Mouse (Mus musculus): ENCODE measurements around the gene Wdr34.
"Not testable (repeated sequence)": the region's sequence is repeated elsewhere in the genome, so short reads cannot be mapped to it uniquely, and the experiment has no call there.

Gene Wdr34

DNA sequence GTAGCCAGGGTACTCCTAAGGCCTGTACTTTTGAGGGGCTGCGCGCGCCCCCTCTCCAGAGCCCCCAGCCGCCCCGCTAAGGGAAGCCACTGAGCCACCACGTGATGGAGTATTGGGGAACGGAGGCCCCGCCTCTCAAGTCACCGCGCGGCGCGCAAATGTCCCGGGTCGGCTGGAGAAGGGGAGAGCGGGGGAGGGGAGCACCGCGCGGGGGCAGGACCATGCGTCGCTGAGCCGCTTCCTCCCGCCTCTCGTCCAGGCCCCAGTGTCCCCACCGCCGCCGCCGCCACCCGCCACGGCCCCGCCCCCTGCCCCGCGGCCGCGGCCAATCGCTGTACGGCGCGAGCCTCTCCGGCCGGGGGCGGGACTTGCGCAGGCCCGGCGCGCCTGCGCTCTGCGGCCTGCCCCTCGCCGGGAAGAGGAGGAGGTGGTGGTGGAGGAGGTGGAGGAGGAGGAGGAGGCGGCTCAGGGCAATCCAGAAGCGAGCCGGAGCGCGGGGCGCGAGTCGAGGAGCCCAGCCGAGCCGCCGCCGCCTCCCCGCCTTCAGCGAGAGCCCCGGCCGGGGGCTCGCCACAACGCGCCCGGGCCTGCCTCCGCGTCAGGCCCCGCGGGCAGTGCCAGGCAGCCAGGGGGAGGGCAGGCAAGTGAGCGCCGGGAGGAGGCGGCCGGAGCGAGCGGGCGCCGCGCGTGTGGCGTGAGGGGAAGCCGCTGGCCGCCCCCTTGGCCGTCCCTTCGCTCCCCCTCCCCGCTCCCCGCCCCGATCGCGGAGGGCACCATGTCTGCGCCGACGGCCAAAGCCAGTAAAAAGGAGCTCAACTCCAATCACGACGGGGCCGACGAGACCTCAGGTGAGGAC is 17.6 kb upstream of the Wdr34 start:
- DNase-seq (ENCODE audit: low read depth, low spot score), result peak; percentile 81

DNA sequence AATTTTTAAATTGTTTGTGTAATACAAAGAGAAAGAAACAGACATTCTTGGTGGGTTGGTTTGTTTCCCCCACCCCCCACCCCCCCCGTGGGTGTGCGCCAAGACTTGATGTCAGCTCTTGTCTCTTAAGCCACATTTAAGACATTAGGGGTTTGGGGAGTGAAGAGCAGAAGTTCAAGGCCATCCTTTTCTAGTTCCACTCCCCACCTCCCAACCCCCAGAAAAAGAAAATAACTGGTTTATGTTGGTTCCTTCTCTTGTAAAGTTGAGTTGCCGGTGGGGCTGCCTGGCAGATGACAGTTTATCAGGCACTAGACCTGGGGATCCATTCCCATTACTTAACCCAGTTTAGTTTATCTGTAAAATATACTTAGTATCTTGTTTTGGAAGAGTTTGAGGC is 15.6 kb upstream of the Wdr34 start:
- DNase-seq (ENCODE audit: low read depth, low spot score), result no peak

DNA sequence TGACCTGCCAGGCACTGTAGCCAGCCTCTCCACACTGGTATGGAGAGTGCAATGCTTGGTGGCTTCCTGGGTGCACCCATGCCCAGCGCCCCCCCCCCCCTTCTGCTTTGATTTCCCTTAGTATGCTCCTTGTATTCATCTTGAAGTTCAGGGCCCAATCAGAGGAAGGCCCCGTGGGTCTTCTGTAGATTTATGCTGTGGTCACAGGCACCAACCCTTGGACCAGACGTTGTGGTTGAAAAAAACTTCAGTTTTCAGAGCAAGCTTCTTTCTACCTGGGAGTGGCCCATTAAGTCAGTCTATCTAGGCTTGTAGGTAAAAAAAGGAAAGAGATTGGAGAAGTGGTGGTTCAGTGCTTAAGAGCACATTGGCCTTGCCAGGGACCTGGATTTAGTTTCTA is 15.1 kb upstream of the Wdr34 start:
- DNase-seq (ENCODE audit: low read depth, low spot score), result no peak

DNA sequence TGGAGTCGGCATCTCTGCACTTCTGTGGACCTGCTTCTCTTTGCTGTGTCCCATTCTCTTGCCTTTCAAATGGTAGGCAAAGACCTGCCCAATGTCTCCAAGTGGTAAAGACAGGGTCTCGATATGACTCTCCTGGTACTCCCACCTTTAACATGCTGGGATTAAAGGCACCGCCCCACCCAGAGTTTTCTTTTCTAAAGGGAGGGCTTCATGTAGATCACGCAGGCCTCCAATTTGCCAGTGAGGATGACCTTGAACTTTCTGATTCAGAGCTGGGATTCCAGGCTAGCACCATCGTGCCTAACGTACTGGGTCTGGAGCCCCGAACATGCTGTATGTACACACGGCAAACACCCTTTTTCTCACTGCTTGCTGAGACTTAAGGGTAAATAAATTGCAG is 14.6 kb upstream of the Wdr34 start:
- no peak for DNase-seq (ENCODE audit: low read depth, low spot score)

DNA sequence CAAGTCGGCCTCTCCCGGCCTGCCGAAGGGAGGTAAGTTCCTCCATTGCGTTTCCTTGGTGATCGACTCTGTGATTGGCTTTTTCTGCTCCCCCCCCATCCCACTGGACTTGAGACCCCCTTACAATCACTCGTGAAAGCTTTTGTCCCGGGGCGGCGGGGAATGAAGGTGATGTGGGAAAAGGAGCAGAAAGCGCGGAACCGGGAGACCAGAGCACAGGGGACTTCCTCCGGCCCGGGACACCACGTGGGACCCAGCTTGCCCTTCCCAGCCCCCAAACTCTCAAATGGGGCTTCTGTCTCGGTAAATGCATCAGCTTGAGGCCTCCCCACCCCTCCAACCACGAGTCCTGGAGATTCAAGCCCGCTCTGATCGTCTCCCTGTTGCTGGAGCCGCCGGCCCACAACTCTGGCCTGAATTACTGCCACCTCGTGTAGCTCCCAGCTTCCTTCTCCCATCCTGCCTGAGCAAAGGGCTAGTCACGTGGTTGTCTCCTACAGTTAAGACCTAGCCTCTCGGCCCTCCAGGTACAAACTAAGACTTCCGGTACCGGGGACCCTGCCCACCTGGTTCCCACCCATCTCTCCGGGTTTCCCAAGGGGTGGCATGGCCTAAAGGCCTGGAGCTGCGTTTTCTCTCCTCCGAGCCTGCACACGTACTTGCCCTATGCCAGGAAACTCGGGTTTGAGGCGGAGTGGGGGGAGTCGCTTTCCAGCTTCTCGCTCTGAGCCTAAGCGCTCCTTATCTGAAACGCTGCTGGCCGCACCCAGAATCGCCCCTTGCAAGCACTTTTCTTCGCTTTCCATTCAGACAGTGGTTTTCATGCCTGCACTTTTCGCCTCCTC is 13.8 kb upstream of the Wdr34 start:
- DNase-seq (ENCODE audit: low read depth, low spot score), result peak; percentile 56

DNA sequence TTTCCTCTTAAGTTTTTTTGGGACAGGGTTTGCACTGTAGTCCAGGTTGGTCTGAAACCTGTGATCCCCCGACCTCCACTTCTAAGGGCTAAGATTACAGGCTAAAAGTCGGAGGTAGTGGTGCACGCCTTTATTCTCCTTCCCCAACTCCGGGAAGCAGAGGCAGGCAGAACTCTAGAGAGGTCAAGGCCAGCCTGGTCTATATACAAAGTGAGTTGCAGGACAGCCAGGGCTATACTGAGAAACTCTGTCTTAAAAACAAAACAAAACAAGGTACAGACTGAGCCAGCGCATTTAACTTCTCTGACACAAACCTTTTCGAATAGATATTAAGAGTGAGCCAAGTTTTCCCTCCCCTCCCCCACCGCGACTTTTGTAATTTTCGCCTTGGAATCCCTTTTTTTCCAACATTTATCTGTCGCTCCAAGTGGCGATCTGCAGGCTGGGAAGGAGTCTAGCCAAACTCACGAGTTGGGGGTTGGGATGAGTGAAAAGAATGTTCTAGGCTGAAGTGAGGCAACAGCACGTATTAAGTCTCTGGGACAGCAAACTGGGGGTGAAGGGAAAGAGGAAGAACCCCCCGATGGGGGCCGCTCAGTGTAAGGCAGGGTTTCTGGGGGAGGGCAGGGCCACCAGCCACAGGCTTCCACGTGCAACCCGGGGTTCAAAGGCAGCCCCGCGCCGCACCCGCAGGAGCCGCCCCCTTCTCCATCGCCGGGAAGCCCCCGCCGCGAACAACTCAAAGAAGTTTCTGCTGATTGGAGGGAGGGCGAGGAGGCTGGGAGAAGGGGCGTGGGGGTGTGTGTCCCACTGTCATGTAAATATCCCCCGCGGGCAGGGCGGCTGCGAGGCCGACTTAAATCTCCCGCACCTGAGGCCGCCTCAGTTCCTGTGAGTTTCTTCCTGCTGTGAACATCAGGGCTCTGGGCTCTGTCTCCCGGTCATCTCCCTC is 12.8 kb upstream of the Wdr34 start:
- no peak for DNase-seq (ENCODE audit: low read depth, low spot score)

DNA sequence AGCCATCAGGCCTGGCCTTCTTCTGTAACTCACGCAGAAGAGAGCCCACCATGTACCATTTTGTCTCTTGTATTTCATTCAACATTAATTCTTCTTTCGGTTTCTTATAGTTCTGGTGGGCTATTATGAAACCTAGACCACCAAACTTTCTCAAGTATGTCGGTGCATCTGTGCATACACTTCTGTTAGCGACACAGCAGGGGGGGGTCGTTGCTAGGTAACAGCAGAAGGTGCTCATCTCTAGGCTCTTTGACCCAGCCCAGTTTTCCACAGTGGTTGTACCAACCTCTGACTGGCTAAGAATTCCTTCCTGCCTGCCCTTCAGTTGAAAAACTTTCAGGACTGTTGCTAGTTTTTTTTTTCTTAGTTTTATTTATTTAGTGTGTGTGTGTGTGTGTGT is 9.7 kb upstream of the Wdr34 start:
- no peak for DNase-seq (ENCODE audit: low read depth, low spot score)

DNA sequence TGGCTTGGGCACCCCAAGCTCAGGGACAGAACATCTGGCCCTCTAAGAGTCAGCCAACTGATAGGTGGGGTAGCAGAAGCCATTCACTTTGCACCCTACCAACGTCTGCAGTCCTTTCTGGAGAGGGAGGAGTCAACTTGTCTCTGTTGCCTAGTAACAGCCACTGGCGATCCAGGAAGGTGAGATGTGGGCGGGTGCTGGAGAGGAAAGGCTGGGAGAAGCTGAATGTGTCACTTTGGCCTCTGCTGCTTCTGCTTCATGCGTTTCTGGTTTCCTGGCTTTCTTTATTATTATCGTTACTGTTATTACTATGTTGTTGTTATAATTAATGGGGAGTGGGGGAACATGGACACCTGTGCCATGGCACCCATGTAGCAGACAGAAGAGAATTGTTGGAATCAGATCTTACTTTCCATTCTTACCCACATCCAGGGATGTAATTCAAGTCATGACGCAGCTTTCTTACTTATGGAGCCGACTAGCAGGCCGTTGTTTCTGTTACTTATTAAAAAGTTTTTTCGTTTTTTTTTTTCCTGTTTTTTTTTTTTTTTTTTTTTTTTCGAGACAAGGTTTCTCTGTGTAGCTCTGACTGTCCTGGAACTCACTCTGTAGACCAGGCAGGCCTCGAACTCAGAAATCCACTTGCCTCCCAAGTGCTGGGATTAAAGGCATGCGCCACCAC is 8.7 kb upstream of the Wdr34 start, which contains the start of gene Set:
TSS of gene Set (plus strand) at position 156 of the 682 bp plus-strand sequence.
- DNase-seq (ENCODE audit: low read depth, low spot score), result no peak

DNA sequence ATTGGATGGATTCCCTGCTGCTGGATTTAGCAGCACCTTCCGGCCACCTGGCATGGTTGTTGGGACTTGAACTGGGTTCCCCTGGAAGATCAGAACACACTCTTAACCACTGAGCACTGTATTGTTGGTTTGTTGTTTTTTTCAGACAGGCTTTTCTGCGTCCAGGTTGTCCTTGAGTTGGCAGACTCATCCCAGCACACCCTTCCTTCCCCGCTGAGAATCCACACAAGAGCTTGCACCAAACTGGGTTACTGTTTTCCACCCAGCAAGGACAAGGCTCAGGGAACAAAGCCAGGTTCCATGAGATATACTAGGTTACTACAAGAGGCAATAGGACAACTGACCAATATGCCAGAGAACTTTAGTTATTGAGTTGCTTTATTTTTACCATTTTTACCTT is 8.1 kb upstream of the Wdr34 start:
- no peak for DNase-seq (ENCODE audit: low read depth, low spot score)

DNA sequence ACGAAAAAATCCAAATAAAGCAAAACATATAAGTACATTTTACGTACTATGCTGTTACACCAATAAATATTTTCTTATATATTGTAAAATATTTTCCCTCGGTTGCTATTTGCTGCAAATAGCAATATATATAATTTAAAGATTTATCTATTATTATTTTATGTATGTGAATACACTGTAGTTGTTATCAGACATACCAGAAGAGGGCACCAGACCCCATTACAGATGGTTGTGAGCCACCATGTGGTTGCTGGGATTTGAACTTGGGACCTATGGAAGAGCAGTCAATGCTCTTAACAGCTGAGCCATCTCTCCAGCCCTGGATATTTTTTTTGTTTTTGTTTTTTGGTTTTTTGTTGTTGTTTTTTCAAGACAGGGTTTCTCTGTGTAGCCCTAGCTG is 6.6 kb upstream of the Wdr34 start:
- not testable (repeated sequence) for DNase-seq (ENCODE audit: low read depth, low spot score)

DNA sequence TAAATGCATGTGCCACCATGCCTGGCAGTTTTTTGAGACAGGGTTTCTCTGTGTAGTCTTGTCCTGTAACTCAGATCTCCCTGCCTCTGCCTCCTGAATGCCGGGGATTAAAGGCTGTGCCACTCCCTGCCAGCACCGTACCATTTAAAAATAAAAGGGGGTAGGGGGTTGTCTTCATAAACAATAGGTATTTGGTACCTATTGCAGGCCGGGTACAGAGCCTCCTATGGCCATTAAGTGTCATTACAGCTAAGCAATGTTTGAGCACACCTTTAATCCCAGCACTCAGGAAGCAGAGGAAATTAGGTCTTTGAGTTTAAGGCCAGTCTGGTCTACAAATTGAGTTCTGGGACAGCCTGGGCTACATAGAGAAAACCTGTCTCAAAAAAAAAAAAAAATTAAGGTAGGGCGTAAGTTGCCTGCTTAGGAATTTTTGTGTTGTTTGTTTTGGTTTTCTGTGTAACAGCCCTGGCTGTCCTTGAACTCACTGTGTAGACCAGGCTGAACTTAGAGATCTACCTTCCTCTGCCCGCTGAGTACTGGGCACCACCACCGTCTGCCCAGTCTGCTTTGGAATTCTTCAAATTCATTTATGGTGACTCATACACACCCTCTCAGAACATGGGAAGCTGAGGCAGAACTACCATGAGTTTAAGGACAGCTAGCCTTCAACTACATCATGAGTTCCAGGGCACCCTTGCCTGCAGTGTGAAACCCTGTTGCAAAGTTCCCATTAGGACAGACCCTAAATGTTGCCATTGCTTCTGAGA is 3.5 kb upstream of the Wdr34 start:
- DNase-seq (ENCODE audit: low read depth, low spot score), result no peak

DNA sequence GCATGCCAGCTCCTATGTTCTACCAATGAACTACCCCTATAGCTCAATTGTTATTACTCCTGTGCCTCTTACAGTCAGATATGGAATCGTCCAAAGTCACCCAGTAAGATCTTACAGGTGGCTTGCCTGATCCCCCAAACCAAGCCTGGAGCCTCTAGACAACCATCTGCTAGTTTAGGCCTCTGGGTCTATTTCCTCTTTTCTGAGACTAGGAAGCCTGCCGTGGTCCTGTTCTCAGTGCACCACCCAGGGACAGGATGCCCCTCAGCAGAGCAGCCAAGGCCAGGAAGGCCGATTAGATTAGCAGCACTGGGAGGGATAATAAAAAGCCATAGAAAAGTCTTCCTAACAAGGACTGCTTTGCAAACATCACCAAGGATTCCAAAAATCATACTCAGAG is 1.1 kb upstream of the Wdr34 start:
- no peak for DNase-seq (ENCODE audit: low read depth, low spot score)

DNA sequence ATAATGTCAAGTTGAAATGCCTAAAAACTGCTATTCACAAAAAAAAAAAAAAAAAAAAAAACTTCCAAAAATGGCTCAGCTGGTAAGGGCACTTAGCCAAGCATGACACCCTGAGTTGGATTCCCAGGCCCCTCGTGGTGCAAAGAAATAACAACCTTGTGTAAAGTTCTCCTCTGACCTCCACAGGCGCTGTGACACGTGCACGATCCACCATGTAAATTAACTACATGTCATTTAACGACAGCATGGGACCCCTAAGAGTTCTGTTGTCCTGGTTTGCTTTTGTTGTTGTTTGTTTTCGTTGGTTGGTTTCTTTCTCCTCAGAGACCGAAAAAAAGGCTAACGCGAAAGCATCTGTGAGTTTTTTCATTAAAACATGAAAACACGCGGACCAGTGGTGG is 580 bp downstream of the Wdr34 start:
- no peak for DNase-seq (ENCODE audit: low read depth, low spot score)

DNA sequence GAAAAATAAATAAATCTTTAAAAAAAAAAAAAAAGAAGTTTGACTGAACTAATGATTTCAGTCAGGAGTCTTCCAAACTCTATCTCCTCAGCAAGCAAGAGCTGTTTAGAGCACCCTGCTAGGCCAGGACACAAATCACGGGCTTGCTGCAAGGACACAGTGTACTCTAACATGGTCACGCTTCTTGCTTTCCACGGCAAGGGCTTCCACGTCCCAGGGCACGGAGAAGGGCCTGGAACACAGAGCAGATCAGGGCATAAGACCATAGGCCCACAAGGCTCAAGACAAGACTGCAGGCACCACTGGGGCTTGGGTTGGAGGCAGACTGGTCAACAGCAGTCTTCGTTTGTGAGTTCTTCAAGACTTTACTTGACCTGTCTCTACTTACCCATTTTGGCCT is 1.6 kb downstream of the Wdr34 start:
- DNase-seq (ENCODE audit: low read depth, low spot score), result no peak

DNA sequence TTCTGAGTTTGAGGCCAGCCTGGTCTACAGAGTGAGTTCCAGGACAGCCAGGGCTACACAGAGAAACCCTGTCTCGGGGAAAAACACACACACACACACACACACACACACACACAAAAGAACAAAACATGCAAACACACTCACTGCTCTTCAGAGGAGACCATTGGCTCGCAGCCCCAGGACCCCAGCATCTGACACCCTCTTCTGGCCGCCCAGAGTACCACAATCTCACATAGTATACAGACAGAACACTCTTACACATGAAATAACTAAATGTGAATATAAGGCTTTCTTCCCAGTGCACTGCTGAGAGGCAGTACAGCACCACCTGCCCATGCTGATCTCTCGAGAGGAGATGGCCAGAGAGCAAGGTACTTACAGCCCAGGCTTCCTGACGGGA is 4.1 kb downstream of the Wdr34 start:
- no peak for DNase-seq (ENCODE audit: low read depth, low spot score)

DNA sequence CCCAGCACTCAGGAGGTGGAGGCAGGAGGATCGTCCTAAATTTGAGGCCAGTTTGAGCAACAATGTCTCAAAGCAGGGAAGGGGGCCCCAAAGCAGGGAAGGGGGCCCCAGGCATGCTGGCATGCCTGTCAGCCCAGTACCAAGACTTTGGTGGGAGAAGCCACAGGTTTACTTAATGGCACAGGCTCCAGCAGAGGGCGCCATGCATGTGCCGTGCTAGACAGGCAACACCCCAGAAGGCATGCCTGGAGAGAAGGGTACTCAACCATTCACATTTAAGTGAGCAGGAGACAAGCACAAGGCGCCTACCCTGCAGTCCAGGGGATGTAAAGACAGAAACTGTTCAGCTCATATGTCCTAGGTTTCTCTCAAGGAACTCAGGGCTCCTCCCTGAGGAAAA is 6.2 kb downstream of the Wdr34 start:
- DNase-seq (ENCODE audit: low read depth, low spot score), result peak; percentile 47

DNA sequence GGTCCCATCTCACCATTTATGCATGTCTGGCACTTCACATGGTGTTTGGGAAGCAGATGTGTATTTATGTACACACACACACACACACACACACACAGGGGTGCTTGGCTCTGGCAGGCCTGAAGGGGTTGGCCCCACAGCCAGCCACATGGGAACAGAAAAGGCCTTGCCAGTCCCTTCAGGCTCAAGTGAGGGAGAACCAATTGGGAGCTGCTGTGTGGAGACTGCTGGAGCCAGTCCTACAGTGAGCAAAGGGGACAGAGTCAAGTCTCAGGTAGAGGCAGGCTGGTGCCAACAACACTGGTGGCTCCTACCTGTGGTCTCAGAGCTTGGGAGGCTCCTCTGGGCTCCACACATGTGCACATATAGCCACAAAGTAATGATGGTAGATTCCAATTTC is 9.0 kb downstream of the Wdr34 start:
- no peak for DNase-seq (ENCODE audit: low read depth, low spot score)

DNA sequence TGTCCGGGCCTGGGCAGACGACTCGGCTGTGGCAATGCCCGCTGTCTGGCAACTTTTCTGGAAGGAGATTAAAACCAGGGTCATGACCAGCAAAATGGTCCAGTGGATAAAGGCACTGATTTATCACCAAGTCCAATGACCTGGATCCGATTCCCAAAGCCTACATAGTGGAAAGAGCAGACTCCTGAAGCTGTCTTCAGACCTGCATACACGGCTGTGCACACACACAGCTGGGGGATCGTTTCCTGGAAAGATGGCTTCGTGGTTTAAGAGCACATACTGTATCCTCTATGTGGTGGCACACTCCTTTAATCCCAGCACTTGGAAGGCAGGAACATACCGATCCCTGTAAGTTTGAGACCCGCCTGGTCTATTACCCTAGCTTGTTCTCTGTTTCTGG is 10.3 kb downstream of the Wdr34 start:
- no peak for DNase-seq (ENCODE audit: low read depth, low spot score)

DNA sequence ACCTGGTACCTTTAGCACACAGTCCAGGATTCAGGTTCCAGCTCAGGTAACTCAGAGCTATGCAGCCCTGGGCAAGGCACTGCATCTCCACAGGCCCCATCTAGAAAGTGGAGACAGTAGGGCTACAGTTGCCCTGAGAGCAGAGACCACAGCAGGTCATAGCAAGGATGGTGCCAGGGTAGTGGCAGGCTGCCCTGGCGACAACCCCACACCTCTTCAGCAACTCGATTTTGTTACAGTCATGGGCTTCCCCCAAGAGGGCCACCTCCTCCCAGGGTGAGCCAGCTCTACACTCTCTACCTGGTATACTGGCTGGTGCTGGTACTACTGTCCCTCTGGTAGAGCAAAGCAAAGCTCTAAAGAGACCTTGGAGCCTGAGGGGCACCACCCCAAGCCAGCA is 10.9 kb downstream of the Wdr34 start:
- no peak for DNase-seq (ENCODE audit: low read depth, low spot score)

DNA sequence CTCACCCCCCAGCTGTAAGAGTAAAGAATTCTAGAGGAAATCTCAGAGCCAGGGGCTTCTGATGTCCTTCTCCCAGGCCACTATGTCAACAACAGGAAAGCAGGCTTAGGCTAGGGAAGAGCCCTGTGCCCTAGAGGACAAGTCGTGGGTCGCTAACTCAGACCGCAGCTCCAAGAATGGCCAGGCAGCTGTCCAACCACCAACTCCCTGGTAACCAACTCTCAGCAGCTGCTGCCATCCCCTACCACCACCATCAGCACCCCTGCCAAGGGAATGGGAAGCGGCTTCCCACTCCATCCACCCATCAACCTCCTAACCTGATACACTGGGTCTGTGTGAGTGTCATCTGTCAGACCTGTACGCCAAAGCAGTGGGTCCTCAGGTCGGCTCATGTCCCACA is 15.7 kb downstream of the Wdr34 start:
- DNase-seq (ENCODE audit: low read depth, low spot score), result no peak

Measured in c-Kit-negative CD71-positive TER-119-positive erythroid progenitor cells, embryonic 14.5 days (primary cell).